Mouse (Mus musculus): ENCODE measurements around the gene Selenon. TPM values are rescaled to one million over a fixed set of nuclear protein-coding genes. Genes with fewer than 3 reads are reported as not detected.
"Not testable (repeated sequence)": the region's sequence is repeated elsewhere in the genome, so short reads cannot be mapped to it uniquely, and the experiment has no call there.

Selenon gene
- total RNA-seq, 2 experiments from 2014 or later: 21.0 to 22.2 TPM

DNA sequence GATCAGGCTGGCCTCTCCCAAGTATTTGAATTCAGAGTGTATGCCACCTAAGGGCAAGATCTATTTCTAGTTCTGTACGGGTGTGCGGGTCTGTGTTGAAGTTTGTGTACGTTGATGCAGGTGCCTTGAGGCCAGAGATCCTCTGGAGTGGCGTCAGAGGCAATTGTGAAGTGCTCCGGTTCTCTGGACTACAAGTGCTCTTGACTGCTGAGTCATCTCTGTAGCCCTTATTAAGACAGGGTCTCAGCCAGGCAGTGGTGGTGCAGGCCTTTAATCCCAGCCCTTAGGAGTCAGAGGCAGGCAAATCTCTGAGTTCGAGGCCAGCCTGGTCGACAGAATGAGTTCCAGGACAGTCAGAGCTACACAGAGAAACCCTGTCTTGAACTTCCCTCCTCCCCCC is 36.4 kb downstream of the Selenon start:
- intact Hi-C loops (cut with DNase I): no loop called here
- DNase-seq (ENCODE audit: low spot score): no peak

DNA sequence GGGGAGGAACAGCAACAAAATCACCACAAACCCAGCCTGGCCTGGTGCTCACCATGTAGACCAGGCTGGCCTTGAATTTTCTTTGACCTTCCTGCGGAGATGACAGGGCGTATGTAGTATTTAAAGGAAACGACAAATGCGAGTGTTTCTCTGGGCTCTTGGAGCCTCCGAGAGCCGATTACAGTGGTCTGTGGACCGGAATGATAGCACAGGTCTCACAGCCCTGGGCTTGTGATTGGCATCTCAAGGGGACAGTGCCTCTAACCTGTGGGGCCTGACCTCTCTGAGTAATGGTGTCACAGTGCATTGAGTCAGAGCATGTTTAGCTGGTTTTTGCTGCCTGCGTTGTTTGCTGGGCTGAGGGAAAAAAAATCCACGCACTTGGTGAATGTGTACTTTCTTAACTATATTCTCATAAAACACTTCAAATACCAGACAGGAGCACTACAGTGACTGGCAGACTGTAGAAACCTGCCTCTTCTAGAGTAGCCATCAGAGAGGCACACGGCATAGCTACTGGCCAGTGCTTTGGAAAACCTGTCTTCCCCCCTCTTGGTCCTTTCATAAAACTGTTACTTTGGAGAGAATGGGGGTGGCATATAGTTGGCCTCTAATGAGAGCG is 37.5 kb downstream of the Selenon start:
- intact Hi-C loops (cut with DNase I): no loop called here
- no peak for DNase-seq (ENCODE audit: low spot score)

GRCm38 (mm10) chr4:134512798-134513197 is 39.2 kb downstream of the Selenon start:
- no peak for DNase-seq (ENCODE audit: low spot score)
- intact Hi-C loops (cut with DNase I): no loop called here

DNA sequence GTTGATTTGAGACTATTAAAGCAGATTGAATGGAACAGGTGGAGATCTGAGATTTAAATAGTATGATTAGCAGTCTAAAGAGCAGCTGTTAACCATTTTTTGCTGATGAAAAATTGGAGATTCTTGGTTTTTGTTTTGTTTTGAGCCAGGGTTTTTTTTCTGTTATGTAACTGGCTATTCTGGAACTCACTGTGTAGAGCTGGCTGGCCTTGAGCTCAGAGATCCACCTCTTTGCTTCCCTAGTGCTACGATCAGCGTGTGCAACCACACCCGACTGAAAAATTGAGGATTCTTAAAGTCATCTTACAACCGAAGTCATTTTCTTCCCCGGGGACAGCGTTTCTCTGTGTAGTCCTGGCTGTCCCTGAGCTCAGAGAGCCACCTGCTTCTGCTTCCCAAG is 40.2 kb downstream of the Selenon start:
- DNase-seq (ENCODE audit: low spot score): no peak
- intact Hi-C loops (cut with DNase I): no loop called here

GRCm38 (mm10) chr4:134510845-134511411 is 41.0 kb downstream of the Selenon start, which contains the start of gene Aunip:
Gene Aunip, plus strand, starts transcription at chr4:134510999.
- intact Hi-C loops (cut with DNase I): no loop called here
- peak; percentile 72 for DNase-seq (ENCODE audit: low spot score)

GRCm38 (mm10) chr4:134510396-134510795 is 41.6 kb downstream of the Selenon start:
- intact Hi-C loops (cut with DNase I): no loop called here
- DNase-seq (ENCODE audit: low spot score): no peak

DNA sequence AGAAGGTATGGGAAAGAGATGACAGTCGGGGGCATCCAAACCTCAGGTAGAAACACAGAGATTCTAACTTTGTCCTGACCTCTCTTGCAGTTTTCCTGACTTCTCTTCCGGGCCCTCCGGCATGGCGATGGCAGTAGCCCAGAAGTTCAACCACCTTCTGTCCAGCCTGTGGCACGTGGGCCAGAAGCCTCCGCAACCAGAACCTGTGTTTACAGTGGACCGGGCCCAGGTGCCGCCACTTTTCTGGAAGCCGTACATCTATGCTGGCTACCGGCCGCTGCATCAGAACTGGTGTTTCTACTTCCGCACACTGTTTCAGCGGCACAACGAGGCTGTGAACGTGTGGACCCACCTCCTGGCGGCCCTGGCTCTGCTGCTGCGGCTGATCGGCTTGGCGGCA is 45.3 kb downstream of the Selenon start:
- no peak for DNase-seq (ENCODE audit: low spot score)
- intact Hi-C loops (cut with DNase I): no loop called here

- no peak for DNase-seq (ENCODE audit: low spot score)
- intact Hi-C loops (cut with DNase I): no loop called here
These were observed 45.9 kb downstream of the Selenon start for GRCm38 (mm10) chr4:134505966-134506594.

DNA sequence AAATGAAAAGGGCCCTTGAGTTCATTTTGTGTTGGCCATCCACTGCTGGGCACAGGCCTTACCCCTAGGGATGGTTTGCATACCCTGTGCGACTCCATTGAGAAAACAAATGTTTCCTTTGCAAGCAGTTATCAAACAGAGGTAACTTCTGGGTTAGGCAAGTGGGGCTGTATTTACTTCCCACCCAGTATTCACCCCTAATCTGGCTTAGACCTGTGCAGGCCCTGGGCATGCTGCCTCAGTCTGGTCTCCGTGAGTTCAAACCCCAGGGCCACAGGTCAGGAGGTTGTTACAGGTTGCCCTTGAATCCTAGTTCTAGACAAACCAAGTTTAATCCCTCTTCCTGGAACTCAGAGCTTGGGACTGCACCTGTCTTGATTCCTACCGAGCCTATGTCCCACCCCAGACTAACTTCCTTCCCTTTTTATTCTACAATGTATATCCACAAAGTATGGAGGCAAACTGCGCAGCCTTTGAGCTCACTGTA is 46.6 kb downstream of the Selenon start:
- no peak for DNase-seq (ENCODE audit: low spot score)
- intact Hi-C loops (cut with DNase I): no loop called here

DNA sequence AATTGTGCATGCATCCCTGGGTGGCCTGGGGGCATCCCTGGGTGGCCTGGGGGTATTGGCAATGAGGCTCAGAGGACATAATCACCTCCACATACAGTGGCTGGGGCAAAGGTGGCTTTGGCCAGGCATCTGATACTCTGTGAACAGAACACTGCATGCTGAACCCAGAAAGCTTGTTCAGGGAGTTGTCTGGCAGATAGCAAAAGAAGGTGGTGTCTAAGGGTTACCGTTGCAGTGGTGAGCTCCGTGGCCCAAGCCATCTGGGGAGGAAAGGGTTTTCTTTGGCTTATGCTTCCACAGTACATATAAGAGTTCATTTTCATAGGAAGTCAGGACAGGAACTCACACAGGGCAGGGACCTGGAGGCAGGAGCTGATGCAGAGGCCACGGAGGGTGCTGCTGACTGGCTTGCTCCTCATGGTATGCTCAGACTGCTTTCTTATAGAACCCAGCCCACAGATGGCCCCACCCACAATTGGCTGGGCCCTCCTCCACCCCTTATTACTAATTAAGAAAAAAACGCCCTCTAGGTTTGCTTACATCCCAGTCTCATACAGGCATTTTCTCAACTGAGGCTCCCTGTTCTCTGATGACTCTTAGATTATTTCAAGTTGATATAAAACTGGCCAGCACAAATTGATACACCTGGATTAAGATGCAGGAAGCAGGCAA is 48.1 kb downstream of the Selenon start:
- intact Hi-C loops (cut with DNase I): no loop called here
- DNase-seq (ENCODE audit: low spot score): no peak

- intact Hi-C loops (cut with DNase I): no loop called here
- DNase-seq (ENCODE audit: low spot score): no peak
These were observed 50.9 kb downstream of the Selenon start for GRCm38 (mm10) chr4:134501095-134501494.

DNA sequence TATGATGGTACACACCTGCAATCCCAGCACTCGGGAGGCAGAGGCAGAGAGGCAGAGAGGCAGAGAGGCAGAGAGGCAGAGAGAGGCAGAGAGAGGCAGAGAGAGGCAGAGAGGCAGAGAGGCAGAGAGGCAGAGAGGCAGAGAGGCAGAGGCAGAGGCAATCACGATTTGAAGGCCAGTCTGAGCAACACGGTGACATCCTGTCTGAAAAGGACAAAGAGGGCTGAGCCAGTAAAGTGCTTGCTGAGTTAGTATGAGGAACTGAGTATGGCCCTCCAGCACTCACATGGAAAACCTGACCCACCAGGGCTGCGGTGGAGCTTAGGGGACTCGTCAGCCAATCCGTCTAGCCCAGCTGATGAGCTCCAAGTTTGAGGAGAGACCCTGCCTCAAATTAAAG is 53.0 kb downstream of the Selenon start:
- DNase-seq (ENCODE audit: low spot score); intact Hi-C loops (cut with DNase I): not testable (repeated sequence)

- intact Hi-C loops (cut with DNase I): no loop called here
- DNase-seq (ENCODE audit: low spot score): no peak
These were observed 53.8 kb downstream of the Selenon start for GRCm38 (mm10) chr4:134497986-134498731.

DNA sequence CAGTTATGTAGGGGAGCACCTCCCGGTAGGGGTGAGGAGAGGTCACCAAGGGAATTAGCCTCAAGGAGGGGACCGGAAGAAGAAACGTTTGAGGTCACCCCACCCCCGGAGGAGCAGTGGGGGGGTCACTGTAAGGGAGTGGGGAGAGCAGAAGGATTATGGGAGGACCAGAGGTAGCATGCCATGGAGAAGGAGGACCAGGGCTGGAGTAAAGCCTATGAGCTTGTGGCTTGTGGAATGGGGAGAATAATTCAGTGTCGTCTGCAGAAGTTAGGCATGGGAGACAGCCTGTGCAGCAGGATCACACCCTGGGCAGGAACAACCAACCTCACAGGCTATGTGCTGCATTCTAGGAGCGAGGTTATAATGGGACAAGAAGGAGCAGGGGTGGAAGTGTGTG is 54.7 kb downstream of the Selenon start:
- no peak for DNase-seq (ENCODE audit: low spot score)
- intact Hi-C loops (cut with DNase I): no loop called here

GRCm38 (mm10) chr4:134496595-134497210 is 55.3 kb downstream of the Selenon start, which contains the start of gene Paqr7:
Gene Paqr7, plus strand, starts transcription at chr4:134496697.
- intact Hi-C loops (cut with DNase I): no loop called here
- peak; percentile 73 for DNase-seq (ENCODE audit: low spot score)

- no peak for DNase-seq (ENCODE audit: low spot score)
These were observed 56.4 kb downstream of the Selenon start for GRCm38 (mm10) chr4:134495546-134495923.

GRCm38 (mm10) chr4:134494780-134495545 is 57.0 kb downstream of the Selenon start:
- intact Hi-C loops (cut with DNase I): no loop called here
- no peak for DNase-seq (ENCODE audit: low spot score)

More at GRCm38 (mm10) chr4:134495546-134495923, 56.4 kb downstream of the Selenon start:
- intact Hi-C loops (cut with DNase I): no loop called here

- intact Hi-C loops (cut with DNase I); DNase-seq (ENCODE audit: low spot score): not testable (repeated sequence)
These were observed 57.8 kb downstream of the Selenon start for GRCm38 (mm10) chr4:134494161-134494560.

- intact Hi-C loops (cut with DNase I): no loop called here
- no peak for DNase-seq (ENCODE audit: low spot score)
These were observed 60.2 kb downstream of the Selenon start for GRCm38 (mm10) chr4:134491716-134492115.
